Mouse (Mus musculus) T-helper 1 cell (primary cell): ENCODE measurements around the gene Asz1.

Experiments used
- in situ Hi-C: fragments of 300-600 bp; cut with MboI, MseI; formaldehyde crosslinking; loops from one replicate; pipeline ENCODE4 v1.15.1; 2025; ENCODE audit warnings: high pct_unique_total_duplicates

Gene Asz1

DNA sequence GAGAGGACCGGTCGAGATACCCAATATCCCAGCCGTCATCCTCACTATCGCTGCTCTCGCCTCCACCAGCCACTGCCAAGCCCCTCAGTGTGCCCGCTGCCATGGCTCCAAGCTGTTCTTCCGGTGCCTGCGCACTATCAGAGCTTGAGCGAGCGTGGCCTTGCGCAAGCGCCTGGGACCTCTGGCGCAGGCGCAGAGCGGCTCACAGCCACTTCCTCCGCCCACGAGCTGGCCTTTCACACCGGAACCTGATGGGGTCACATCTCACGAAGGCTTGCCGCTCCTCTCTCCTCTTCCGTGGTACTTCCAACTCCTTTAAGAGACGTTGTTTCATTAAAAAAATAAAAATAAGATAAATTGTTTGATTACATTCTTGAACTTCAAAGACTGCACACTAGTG lies at the start of gene Asz1:
Asz1 (minus strand) TSS at position 128 of the 400 bp plus-strand sequence.
- in situ Hi-C loops = no loop called here

GRCm38 (mm10) chr6:18153031-18153430 lies 44.2 kb upstream of the Asz1 start:
- in situ Hi-C loops = loop anchor here (10.0 kb wide), 1 partner anchor 492 kb away; no protein-coding TSS in a partner anchor

- in situ Hi-C loops = no loop called here
These were observed 26.4 kb upstream of the Asz1 start for GRCm38 (mm10) chr6:18135246-18135645.

GRCm38 (mm10) chr6:18128059-18128458 lies 19.2 kb upstream of the Asz1 start:
- in situ Hi-C loops = no loop called here

DNA sequence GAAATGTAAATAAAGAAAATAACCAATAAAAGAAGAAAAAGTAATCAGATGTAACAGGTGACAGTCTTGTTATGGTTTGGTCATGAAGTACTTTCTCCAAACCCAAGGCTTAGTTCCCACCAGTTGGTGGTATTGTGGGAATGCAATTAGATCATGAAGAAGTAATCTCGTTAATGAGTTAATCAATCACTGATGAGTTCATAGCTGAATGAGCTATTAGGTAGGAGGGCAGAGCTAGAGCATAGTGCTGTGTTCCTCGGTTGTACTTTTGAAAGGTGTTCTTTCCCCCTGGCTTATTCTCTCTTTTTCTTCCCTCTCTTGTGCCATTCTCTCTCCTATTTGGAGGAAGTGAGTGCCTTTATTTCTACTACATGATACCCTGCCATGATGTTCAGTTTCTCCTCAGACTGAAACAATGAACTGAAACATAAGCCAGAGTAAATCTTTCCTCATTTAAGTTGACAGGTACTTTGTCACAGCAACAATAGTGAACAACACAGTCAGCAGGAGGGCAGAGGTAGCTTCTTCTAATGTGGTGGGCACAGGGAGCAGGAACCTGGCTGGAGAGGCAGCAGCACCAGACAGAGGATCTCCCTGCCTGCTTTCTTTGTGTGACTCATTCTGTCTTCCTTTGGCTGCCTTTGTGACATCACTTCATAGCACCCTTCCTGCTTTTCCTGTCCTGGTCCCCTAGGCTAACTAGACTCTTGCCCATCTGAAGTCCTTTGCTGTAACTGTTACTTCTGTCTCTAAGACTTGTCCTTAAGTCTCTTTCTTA lies 18.5 kb upstream of the Asz1 start:
- in situ Hi-C loops = no loop called here

DNA sequence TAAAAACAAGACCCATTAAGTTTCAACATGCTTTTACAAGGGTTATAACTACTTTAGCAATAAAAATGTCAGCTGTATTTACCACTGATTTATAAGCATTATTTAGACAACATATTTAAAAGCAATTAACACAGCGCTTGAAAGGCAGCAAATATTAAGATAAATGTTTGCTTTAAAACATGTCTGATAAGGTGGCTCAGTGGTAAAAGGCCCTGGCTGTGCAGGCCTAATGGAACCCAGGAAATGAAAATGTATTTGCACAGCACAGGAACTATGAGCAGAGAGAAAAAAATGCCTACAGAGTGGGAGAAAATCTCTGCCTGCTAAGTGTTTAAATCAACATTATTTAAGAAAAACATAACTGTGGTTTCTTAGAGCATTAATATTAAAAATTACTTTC lies 12.0 kb downstream of the Asz1 start:
- in situ Hi-C loops = loop anchor here (25.0 kb wide), 1 partner anchor 715 kb away; no protein-coding TSS in a partner anchor

DNA sequence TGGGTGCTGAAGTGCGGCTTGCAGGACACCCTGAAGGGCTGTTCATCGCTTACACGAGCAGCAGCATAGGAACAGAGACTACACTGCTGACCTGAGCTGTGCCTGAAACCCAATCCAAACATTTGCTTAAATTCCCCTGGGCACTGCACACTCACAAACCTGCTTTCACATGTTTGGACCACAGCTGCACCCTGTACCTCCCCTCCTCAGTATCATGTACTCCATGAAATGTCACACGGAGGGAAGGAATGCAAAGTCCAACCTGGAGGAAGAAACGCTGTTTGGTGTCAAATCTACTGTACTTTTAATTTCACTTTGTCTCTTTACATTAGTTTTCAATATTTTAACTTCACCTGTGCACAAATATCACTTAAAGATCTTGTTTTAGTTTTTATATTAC lies 19.8 kb downstream of the Asz1 start:
- in situ Hi-C loops = loop anchor here (25.0 kb wide), 1 partner anchor 723 kb away; no protein-coding TSS in a partner anchor

GRCm38 (mm10) chr6:18087160-18087804 lies 21.6 kb downstream of the Asz1 start:
- in situ Hi-C loops = loop anchor here (25.0 kb wide), 1 partner anchor 725 kb away; no protein-coding TSS in a partner anchor

DNA sequence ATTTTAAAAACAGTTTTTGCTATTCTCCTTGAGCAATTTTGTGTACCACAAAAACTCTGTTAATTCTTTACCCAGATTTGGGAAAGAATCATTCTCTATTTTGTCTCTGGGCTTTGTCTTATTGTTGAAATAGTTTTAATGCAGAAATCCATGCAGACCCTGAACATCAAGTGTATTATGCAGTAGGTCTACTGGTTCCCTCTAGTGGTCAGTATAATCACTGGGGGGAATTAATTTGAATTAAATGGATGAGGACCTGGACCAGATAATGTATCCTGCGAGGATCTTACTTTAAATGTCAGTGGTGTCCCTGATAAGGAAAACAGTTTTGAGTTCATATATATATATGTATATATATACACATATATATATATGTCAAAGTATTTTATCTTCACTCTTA lies 30.2 kb downstream of the Asz1 start:
- in situ Hi-C loops = loop anchor here (25.0 kb wide), 1 partner anchor 734 kb away; no protein-coding TSS in a partner anchor

GRCm38 (mm10) chr6:18076986-18077385 lies 31.9 kb downstream of the Asz1 start:
- in situ Hi-C loops = loop anchor here (25.0 kb wide), 1 partner anchor 735 kb away; no protein-coding TSS in a partner anchor

DNA sequence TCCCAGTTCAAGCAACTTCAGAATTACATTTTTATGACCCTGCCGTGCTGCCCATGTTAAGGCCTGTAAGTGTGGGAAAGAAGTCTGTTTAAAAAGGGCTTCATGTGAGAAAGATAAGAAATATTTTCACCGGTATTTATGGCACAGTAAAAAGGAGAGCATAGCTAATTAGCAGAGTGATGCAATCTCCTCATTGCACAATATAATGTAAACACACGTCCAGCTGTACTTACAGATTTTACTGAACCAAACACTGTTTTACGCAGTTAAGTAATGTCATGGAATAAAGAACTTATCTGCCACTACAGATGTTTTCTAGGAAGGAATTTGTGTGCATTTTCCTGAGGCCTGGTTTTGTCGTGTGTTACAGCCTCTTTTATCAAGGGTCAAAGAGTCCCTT lies 32.3 kb downstream of the Asz1 start:
- in situ Hi-C loops = loop anchor here (25.0 kb wide), 1 partner anchor 736 kb away; no protein-coding TSS in a partner anchor

DNA sequence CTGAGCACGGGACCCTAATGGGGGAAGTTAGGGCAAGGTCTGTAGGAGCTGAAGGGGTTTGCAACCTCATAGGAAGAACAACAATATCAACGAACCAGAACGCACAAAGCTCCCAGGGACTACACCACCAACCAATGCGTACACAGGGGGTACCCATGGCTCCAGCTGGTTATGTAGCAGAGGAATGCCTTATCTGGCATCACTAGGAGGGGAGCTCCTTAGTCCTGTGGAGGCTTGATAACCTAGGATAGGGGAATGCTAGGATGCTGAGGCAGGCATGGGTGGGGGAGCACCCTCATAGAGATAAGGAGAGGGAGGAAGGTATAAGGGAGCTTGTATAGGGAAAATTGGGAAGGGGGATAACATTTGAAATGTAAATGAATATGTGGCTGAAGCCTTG lies 51.0 kb downstream of the Asz1 start:
- in situ Hi-C loops = no loop called here

DNA sequence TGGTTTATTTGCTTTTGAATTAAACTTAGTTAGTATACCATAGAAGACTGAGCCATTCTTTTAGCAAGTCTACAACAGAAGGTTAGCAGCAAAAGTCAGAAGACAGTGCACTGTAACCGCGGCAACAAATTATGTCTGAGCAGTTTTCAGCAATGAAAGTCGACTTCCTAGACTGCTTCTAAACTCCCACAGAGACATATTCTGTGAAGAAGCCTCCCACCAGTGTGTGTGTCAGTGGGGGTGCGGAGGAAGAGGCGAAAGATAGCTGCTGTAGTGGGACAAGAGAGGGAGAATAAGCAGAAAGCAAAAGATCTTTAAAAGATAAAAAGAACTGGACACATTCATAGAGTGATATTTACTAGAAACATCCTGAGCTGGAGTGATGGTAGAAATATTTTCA lies 57.2 kb downstream of the Asz1 start:
- in situ Hi-C loops = no loop called here

DNA sequence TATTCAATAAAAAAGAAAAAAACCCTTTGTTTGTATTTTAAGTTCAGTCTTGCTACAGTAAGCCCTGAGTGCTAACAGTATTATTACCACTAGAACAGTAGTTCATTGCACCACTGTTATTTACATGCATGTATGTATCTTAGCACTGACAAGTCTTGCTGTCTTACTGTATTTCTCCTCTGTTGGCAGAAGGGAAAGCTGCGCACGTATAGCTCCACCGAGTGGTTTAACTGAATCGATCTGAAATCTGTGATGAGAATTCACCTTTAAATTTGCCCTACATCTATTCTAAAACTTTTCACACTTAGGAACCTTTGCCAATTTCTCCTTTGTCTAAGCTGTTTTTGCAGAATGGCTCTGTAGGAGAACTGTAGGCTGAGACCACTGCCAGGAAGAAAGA lies 64.6 kb downstream of the Asz1 start:
- in situ Hi-C loops = no loop called here

- in situ Hi-C loops = no loop called here
These were observed 65.7 kb downstream of the Asz1 start for GRCm38 (mm10) chr6:18043172-18043571.

DNA sequence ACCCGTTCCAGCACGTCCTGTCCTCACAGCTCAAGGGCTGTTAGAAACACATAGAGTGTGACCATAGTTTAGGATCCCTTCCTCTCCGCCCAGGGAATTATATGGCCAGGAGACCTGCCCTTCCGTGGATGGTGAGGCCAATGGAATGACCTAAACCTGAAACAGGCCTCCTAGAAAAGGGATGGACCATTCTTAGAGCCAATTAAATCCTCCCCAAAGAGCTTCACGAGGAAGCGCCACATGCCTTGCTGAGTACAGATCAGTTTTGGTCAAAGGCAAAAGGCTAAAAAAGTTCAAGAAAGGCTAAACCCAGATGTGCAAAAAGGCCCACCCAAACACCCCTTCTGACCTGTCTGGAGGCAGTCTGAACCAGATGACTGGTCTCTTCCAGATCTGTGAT lies 76.6 kb downstream of the Asz1 start:
- in situ Hi-C loops = no loop called here

DNA sequence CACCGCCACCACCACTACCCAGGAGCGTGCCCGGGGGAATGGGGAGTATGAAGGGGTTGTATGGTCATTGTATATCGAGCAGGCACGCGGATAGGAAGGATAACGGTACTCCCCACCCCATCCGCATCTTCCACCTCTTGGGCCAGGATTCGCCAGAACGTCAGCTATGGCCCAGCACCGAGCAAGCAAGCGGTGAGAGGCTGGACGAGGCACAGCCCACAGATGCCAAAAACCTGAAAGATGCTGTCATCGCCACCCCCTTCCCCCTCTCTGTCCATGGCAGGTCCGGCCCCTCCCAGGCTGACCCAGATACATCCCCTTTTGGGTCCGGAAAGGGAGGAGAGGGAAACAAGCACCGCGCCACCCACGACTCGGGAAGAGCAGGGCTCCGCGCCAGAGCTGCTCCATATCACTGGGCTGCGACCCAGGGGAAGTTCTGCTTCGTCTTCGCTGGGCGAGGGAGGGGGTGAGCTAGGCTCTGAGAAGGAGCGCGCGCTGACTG lies 77.3 kb downstream of the Asz1 start:
- in situ Hi-C loops = no loop called here

DNA sequence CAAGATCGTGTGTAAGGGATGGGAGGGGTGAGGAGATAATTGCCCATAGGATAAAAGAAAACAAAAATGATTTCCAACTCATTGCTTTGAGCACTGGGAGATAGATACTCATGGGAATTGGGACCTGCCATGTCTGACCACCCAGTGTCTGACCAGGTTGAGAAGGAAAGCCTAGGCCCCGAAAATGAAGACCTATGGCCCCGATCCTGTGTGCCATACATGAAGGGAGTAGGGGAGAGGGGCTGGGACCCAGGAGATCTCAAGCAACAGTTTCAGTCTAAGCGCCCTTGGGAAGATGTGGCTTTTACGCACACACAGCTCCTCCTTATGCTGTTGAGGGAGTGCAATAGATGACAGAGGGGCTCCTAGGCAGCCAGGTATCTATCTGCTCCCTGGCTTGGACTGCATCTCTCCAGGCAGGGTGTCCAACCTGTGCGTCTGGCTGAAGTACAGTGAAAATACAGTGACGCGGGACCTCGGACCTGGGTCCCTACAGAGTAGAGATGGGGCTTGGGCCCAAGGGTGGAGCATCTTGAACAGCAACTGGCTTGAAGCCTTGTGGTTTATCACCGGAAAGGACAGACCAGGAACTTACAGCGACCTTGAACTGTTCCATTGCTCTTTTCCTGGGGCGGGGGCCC lies 77.9 kb downstream of the Asz1 start:
- in situ Hi-C loops = no loop called here

GRCm38 (mm10) chr6:18029746-18030656 lies 78.9 kb downstream of the Asz1 start, which contains the start of gene Wnt2:
Wnt2 (minus strand) TSS chr6:18030585.
- in situ Hi-C loops = no loop called here

GRCm38 (mm10) chr6:18024133-18024794 lies 84.6 kb downstream of the Asz1 start:
- in situ Hi-C loops = no loop called here
